Mouse (Mus musculus) ovary, postnatal 14 days (tissue): ENCODE results near the gene Sprtn.

Experiments
- DNase-seq: peaks from one replicate; pipeline ENCODE4 v3.0.0; 2022; ENCODE audit warnings: low spot score

Sprtn gene

DNA sequence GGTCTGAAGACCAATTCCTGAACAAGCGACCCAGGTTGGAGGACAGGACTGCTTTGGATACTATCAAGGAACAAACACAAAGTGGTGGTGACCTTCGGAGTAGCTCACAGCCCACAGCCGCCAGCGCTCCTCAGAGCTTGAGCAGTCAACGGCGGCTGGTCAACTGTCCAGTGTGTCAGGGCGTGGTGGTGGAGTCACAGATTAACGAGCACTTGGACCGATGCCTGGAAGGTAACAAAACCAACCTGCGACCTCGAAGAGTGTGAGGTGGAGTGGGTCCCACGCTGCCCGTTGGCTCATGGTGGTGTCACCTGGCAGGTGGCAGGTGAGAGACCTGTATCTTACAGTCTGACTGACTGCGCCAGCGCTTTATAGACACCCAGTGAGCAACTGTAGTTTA, 5.5 kb downstream of the Sprtn start:
- DNase-seq: no peak

DNA sequence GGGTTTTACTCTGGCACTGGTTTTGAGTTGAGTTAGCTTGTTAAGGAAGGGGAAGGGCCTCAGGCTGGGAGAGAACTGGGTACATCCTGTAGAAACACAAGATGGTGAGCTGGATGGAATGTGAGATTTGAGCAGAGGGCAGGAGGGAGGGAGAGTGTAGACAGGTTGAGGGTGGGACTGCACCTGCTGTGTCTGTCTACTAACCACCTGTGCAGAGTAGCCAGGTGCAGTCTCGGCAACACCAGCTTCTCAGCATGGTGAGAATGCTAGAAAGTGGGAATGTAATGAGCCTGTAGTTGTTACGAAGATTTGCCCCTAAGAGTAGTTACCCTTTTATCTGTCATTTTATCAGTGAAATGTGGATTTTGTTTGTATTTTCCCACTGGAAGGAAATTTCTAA, 7.8 kb downstream of the Sprtn start:
- DNase-seq: no peak

DNA sequence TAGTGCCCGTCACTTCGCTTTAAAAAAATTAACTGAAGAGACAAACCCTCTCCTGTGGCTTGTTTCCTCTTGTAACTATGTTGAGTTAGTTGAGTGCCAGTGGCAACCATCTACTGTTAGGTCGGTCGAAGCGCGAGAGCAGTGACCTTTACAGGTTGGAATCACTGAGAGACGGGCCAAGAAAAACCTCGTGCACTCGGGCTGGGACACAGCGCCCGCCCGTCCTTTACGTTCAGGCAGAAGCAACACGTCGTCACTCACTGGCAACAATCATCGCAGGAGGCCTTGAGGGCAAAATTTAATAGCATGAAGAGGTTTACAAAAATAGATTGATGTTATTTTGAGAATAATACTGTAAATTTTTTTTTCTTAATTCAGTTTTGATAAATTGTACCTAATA, 12.2 kb downstream of the Sprtn start:
- DNase-seq: no peak

DNA sequence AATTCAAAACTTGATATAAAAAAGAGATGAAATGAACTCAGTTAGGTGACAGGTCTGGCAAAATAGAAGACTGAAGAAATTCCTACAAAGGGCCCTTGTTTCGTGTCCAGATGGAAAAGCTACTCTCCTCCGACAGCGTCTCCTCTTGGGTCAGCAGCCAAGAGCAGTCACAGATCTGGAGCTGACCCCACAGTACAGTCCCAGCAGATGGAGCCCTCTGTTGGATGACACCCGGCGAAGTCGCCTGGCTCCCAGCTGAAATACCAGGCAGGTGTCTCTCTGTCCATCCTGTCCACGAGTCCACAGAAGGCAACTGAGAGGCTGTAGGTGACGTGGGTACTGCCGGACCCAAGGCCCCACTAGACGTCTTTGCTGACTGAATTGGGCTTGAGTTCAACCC, 12.7 kb downstream of the Sprtn start:
- DNase-seq: no peak

DNA sequence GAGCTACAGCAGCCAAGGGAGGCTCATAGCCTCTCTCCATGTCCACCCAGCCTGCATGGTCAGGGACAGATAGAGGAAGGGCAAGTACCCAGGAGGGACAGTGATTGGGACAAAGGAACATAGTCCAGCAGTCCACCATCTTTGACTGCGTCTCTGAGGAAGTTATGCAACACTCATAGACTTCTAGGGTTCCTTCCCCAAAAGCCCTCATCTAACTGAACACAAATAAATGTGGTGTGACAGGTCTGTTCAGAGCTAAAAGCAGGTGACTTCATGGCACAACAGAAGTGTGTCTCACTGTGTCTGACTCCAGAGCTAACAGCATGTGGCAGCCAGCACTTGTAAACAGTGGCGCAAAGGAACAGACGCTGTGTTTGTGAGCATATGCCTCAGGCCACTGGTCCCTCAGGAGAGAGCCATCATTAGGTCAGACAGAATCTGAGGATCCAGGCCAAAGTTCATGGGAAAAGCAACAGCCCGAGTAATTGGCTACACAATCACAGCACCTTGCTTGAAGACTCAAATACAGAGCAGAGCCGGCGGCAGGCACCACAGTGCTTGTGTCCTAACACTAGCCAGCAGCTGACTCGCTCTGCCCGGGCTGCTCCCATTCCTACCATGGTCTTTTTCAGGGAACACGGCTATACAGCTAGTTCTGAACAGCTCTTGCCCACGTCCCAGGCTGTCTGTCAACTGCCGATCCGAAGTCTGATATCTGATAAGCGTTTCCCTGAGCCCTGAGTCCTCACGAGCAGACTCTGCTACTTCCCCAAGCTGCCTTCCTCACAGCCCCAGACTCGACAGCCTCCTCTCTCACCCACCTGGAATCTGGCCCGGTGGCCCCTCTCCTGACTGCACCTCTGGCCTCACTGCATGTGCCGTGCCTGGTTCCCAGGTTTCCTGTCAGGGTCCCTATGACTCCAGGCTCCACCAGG, 14.5 kb downstream of the Sprtn start:
- DNase-seq: no peak

DNA sequence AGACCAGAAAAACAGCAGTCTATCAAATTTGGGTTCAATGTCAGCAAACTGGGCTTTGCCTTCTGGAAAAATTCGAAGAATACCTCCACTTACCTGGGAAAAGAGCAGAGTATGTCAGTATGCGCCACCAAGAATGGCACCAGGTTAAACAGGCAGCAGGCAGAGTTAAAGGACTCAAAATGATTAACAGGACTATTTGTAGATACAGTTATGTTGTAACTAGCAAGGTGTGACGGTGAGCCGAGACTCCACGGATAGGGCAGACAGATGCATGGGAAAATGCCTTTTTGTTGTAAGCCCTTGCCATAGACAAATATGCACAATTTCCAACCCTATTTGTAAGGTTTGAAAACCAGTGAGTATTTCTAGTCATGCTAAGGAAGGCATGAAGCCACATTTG, 16.4 kb downstream of the Sprtn start:
- DNase-seq: no peak

DNA sequence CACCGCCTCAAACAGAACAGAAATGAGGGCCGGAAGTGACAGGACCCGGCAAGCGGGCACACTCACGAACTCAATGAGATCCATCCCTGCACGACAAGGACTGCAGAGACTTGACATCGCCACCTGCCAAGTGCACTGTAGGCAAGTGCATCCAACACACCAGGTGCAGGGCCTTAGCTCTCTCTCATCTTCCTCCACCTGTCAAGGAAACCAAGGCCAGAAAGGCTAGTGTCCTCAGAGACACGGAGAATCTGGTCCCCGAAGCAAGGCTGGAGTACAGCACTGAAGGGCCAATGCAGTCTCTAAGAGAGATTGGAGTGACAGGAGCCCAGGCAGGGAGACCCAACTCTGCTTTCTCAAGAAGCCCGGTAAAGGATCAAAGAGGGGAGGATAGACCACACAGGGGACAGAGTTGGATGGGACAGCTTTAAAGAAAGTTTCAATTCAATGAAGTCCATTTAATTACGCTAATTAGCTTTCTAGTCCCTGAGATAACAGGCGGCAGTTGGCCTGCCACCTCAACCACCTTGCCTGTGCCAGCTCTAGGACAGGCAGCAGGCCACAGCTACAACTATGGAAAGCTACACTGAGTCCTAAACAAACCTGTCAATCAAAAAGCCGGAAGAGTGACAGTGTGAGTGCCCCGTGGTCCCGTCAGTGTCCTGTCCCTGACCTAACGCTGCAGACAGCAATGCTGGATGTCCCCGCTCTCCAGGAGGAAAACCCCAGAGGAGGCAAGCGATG, 20.2 kb downstream of the Sprtn start:
- DNase-seq: no peak

DNA sequence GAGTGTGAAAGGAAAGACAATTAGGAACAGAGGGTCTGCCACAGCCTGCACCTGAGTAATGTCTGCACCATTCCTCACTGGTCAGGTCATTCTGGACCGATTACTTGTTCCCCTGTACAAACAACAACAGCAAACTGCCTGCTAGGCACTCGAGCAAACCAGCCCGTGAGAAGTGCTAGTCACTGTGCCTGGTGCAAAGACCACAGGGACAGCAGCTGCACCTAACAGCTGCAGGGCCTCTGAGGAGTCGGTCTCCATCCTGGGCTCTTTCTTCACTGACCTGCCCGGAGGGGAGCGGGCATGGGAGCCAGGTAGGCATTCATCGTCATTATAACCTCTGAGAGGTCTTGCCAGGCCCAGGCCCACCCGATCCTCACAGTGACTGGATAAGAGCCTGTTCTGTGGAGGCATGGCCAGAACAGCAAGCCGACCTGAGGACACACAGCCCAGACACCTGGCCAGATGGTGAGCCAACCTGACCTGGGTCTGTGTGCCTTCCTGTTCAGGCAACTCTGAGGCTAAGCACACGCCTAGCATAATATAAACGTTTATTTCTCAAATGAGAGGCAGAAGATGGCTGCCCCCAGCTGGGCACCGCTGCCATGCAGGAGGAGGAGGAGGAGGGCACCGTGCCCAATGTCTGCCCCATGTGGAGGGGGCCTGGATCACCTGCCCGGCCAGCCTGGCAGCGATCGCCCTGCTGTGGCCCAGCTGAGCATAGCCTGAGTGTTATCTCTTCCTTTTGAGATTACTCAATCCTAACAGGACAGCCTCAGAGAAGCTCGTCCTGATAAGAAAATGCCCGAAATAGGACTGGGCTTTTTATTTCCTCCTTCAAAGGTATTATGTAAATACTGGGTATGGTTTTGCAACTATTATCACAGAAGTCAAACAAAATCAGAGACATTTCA, 23.9 kb downstream of the Sprtn start:
- DNase-seq: no peak

DNA sequence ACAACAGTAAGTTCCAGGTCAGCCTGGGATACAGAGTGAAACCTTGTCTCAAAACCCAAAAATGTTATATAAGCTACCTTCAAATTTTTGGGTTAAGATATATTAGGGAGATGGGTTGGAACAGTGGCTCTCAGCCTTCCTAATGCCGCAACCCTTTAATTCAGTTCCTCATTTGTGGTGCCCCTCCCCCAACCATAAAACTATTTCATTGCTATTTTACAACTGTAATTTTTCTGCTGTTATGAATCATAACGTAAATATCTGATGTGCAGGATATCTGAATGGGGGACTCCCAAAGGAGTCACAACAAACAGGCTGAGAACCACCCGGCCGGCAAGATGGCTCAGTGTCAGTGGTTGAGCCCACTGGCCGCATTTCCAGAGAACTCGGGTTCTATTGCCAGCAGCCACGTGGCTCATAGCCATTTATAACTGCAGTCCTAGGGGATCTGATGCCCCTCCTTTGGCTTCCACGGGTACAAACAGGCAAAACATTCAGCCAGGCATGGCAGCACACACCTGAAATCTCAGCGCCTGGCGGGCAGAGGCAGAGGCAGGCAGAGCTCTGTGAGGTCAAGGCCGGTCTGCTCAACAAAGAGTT, 24.9 kb downstream of the Sprtn start:
- no peak for DNase-seq

DNA sequence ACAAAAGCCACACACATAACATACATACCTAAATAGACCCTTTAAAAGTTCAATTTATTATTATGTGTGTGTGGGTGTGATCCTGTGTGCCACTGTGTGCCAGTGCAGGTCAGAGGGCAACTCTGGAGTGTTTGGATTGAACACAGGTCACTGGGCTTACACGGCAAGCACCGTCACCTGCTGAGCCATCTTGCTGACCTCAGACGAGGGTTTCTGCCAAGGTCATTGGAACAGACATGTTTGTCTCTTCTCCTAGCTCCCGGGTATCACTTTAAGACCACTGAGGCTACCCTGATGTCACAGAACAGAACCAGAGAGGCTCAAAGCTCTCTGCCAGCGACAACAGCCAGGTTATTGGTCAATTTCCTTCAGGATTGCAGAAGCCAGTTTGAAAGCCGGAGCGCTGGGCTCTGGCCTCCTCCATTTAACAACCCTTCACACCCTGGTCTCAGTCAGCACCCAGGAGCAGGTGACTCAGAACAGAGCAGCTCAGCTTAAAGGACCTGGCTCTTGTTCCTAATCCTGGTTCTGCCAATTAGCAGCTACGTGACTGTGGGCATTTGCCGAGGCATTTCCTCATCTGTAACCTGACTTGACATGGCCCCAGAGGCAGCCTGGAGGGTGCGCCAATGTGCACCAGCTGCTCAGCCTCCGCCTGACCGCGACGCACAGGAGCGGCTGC, 26.4 kb downstream of the Sprtn start:
- no peak for DNase-seq

DNA sequence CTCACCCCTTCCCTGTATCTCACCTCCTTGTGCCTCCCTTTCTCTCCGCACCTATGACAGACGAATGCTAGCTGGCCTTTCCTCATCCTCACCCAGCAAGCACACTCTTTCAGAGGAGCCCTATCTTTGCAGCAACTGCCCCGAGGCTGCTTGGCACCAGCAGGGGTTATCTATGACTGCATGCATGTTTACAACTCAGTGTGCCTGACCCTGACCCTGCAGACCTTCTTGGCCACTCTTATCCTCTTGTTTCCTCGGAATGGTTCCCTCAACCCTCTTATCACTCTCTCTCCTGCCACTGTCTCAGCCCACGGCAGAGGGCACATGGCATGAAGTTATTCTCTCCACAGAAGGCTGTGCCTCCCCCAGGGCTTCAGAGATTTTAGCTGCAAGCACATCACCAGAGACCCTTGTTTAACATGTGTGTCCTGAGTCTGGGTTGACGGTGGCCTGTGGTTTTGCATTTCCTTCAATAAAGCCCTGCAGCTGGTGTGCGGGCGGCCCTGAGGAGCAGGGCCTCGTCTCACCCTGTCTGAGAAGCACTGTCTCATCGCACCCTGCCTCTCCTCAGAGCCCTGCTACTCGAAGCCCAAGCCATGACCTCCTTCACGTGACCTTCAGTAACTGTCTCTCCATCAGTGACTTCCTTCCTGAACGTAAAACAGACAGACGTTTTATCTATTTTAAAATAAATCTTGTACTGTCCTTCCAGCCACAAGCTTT, 28.0 kb downstream of the Sprtn start:
- DNase-seq: no peak

DNA sequence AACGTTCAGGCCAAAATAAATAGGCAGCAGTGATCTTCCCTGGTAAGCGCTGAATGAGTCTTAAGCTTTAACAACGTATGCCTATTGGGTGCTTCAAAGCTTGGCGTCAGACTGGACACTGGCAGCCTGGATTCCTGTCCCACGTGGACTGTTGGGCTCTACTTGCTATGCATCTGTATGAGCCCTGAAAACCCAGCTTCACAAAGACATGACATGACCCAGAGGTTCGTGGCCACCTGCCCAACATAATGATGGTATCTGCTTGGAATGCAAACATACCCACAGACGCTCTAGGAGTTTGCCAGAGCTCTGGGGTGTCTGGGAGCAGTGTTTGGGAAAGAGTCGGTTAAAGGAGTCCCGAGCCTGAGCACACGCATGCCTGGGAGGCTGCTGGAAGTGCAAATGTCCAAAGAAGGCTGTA, 28.7 kb downstream of the Sprtn start:
- DNase-seq: no peak

DNA sequence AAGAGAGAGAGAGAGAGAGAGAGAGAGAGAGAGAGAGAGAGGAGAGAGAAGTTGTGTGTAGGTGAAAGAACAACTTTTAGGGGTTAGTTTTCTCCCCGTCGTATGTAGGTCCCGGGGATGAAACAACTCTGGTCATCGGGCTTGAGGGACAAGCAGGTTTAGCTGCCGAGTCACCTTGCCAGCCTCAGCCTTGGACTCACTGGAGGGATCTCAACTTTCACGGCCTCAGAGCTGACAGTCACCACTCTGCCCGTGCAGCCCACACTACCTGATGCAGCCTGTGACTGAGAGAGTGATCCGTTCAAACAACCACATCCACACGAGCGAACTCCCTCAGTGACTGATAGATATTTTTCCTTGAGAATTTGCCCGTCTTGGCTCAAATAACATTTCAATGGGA, 31.3 kb downstream of the Sprtn start:
- DNase-seq: no peak

DNA sequence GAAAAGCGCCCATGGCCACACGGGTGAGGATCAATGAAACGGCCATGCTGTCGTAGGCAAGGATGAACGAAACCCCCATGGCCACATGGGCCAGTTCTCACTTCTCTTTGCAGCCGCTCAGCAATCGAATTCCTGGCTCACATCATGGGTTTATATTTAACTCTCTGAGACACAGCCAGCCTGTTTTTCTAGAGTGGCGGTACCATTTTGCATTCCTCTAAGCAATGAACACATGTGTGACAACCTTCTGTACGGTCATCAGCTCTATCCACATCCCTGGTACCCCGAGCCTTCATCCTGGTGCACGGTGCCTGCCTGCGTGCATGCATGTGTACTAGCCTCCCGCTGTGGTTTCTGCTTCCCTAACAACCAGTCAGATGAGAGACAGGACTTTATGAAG, 32.4 kb downstream of the Sprtn start:
- DNase-seq: no peak

DNA sequence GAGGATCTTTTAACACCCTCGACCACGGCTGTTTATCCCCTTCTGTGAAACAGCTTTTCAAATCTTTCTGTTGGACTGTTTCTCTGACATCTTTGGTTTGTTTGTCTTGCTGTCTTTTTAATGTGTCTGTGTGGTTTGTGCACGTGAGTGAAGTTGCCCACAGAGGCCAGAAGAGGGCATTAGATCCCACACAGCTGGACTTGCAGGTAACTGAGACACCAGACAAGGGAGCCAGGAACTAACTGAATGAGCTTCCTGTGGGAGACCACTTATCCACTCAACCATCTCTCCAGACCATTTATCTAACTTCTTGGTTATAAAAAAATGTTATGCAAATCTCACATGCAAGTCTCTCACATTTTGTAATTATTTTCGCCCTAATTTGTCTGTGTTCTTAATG, 33.0 kb downstream of the Sprtn start:
- DNase-seq: no peak

DNA sequence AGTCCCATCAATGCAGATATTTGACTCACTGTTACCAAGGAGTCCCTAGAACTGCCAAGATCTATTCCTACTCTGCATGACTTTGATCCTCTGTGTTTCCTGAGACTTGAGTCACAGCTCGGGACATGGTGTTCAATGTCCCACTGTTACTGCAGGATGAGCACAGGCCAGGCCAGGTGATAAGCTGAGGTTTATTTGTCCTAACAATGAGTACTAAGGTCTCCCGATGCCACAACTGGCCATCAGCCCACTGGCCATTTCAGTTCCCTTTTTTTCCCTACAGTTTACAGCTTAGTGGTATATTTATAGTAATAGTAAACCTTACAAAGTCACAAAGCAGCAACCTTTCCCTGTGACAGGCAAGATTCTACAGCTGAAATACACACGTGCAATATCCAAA, 34.7 kb downstream of the Sprtn start:
- no peak for DNase-seq

DNA sequence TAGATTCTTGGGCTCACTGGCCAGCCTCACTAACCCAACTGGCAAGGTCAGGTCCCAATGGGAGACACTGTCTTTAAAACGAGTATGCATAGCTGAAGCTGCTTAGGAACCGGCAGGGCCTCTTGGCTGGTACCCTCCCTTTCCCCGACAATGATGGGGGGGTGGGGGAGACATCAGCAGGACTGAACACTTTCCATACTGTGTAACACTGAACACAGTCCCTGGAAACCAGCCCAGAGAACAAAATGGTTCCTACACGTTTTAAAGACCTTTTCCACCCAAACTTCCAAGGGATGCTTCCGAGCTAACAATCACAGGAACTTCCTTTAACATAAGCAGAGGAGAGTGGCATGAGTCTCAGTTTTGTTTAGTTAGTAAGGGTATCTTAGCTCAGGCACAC, 37.4 kb downstream of the Sprtn start:
- no peak for DNase-seq

DNA sequence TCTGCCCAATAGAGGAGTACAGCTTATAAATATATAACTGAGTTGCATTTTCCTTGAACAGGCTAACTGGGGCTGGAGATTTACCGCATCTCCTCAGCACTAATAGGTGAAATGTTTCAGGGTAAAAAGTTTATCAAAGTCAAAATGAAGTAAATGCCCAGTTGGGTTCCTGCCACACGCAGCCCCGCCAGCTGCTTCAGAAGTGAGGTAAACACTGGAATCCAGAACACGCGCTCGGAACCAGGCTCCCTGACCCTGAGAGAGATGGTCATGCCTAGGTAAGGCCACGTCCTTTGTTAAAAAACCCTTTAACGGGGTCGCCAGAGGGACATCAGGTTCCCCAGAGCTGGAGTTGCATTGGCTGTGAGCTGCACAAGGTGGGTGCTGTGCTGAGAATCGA, 39.0 kb downstream of the Sprtn start:
- DNase-seq: no peak

DNA sequence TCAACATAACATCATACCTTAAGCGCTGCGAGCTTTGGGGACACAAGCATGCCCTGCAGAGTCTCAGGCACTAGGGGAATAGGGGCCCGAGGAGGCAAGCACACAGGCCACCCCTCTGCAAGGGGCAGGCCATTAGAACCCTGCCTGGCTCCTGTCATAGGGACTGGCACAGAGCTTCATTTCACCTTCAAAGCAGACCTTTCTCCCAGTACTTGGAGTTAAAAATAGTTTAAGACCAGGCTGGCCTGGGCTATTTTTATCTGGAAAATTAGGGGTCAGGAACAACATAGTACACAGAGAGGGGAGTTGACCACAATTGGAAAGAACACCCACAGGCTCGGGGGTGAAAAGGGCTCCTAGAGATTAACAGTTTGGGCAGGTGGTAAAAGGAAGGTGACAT, 39.6 kb downstream of the Sprtn start:
- DNase-seq: no peak

DNA sequence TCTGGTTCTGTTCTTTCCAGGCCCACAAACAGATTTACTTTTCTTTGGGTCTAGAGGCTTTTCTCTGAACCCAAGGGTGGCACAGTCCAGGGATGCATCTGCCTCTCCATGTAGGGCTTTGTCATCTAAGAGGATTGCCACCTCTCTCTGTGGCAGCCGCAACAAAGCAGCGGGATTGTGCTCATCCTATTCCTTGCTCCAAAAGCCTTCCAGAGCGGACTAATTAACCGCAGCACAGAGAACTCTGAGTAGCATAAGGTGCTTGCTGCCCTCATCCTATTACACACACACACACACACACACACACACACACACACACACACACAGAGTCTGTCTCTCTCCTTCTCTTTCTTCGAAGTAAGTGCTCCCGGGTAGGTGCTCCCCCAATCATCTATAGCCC, 46.1 kb downstream of the Sprtn start:
- no peak for DNase-seq

DNA sequence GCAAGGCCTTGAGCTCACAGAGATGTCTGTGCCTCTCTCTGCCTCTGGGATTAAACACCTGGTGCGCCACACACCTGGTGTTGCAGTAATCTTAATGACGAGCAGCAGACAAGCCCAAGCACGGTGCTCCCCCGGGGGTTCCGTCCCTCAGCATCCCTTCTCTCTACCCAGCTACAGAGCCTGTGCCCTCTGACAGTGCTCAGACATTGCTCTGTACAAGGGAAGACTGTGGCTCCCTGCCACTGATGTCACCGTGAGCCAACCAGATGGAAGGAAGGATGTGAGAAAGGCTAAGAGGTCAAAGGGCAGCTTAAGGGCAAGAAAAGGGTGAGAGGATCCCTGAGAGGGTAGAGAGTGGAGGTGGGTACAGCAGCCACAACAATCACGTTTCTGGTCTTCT, 46.7 kb downstream of the Sprtn start:
- DNase-seq: no peak
